Mouse (Mus musculus): ENCODE measurements around the gene Tmem163. TPM values are rescaled to one million over a fixed set of nuclear protein-coding genes. Genes with fewer than 3 reads are reported as not detected.

The Tmem163 gene
- total and polyA plus RNA-seq, 2 experiments from 2014 or later = 36.7 to 37.1 TPM

- H3K4me3 ChIP-seq (ENCODE audit: low read depth, low read length) = no peak overlapping the region
- TF ChIP-seq CTCF (IDR thresholded peaks at IDR 0.05; ENCODE audit: low read depth) = no peak
- H3K4me1 ChIP-seq (ENCODE audit: insufficient read depth) = peaks cover 9% of the 10 kb centered on the region
- no peaks in the 10 kb centered on the region for H3K36me3 ChIP-seq (ENCODE audit: insufficient read depth)
- WGBS = 60% methylated on average over 4 of the region's 4 CpGs
- no peak overlapping the region for H3K4me2 ChIP-seq (ENCODE audit: low read depth)
- no peak overlapping the region for H3K9ac ChIP-seq
- H3K9me3 ChIP-seq (ENCODE audit: low read length) = no peaks in the 10 kb centered on the region
- ATAC-seq (no peak), DNase-seq (no peak)
- 0 out of 2 replicates have a peak, but pooled peaks cover 3% of the 10 kb centered on the region for H3K27me3 ChIP-seq (ENCODE audit: insufficient read depth, low read length)
- no peak overlapping the region for H3K27ac ChIP-seq (ENCODE audit: low read depth, low read length)
Observed at GRCm38 (mm10) chr1:127541522-127541921, 137.8 kb downstream of the Tmem163 start.

DNA sequence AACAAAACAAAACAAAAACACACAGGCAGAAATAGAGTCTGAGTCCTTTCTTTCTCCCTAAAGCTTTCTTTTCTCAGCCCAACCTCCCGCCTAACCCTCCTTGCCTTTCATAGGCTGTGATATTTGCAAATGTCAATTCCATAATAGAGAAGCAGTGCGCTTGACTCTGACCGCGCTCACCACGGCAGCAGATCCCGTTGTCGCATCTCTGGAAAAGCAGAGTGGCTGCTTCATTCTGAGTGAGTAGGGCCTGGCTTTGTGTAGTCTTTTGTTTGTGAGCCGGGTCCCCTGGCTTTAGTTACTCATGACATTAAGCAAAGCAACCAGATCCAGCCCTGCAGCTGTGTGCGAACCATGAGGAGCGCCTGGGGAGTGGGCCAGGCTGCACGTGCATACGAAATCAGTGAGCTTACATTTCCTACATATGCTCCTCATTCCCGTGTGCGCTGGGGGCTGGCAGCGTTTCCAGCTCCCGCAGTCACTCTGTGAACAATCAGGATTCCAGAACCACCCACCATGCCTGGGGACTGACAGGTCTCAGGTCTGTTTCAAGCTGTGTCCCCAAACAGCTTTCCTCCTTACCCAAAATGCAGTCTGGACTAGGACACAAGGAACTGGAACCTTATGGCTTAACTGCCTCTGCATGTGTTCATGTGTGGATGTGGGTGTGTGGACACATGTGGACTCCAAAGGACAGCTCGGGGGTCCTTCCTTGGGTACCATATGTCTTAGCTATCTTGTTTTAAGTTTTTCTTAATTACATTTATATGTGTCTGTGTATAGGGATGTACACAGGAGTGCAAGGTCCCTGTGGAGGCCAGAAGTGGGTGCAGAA, 141.9 kb downstream of the Tmem163 start:
- WGBS = 5% methylated on average over 17 of the region's 17 CpGs
- H3K9me3 ChIP-seq (ENCODE audit: low read length) = no peaks in the 10 kb centered on the region
- no peak for TF ChIP-seq CTCF (IDR thresholded peaks at IDR 0.05; ENCODE audit: low read depth)
- H3K27ac ChIP-seq (ENCODE audit: low read depth, low read length) = peak overlapping the region; percentile 54; the same call in 1 of the 2 replicates
- no peaks in the 10 kb centered on the region for H3K36me3 ChIP-seq (ENCODE audit: insufficient read depth)
- DNase-seq (peak; percentile 76), ATAC-seq (peak; percentile 91)
- H3K4me3 ChIP-seq (ENCODE audit: low read depth, low read length) = peak overlapping the region; percentile 22; the same call in 1 of the 2 replicates
- H3K4me2 ChIP-seq (ENCODE audit: low read depth) = peak overlapping the region; percentile 51
- 0 out of 2 replicates have a peak overlapping the region, but pooled peaks have one; percentile 37 for H3K9ac ChIP-seq
- H3K4me1 ChIP-seq (ENCODE audit: insufficient read depth) = peaks cover 13% of the 10 kb centered on the region
- peaks cover 11% of the 10 kb centered on the region for H3K27me3 ChIP-seq (ENCODE audit: insufficient read depth, low read length)

GRCm38 (mm10) chr1:127536448-127536847, 142.9 kb downstream of the Tmem163 start:
- Histone ChIP-seq H3K27me3 (ENCODE audit: insufficient read depth, low read length) (peaks cover 11% of the 10 kb centered on the region), H3K4me3 (ENCODE audit: low read depth, low read length) (no peak overlapping the region), H3K36me3 (ENCODE audit: insufficient read depth) (no peaks in the 10 kb centered on the region), H3K4me1 (ENCODE audit: insufficient read depth) (peaks cover 13% of the 10 kb centered on the region), H3K9ac (no peak overlapping the region), H3K9me3 (ENCODE audit: low read length) (no peaks in the 10 kb centered on the region), H3K27ac (ENCODE audit: low read depth, low read length) (no peak overlapping the region), H3K4me2 (ENCODE audit: low read depth) (peak overlapping the region; percentile 51; the same call in 1 of the 2 replicates)
- no peak for TF ChIP-seq CTCF (IDR thresholded peaks at IDR 0.05; ENCODE audit: low read depth)
- ATAC-seq (no peak), DNase-seq (no peak)
- WGBS = 36% methylated on average over 5 of the region's 5 CpGs

DNA sequence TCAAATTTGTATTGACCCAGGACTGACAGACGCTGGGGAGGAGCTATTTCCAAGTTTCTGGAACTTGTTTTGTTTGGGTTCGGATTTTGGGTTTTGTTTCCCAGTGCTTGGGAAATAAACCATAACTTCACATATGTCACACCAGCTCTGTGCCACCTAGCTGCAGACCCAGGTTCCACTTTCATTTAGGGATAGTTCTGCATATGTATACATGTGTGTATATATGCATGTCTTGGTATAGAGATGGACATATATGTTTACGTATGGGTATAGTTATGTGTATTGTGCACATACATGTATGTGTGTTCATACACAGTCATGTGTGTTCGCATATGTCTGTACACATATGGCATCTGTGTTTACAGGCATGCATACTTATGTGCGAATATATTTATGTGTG, 147.6 kb downstream of the Tmem163 start:
- TF ChIP-seq CTCF (IDR thresholded peaks at IDR 0.05; ENCODE audit: low read depth) = no peak
- no peak overlapping the region for H3K27ac ChIP-seq (ENCODE audit: low read depth, low read length)
- 0 out of 2 replicates have a peak overlapping the region, but pooled peaks have one; percentile 10 for H3K4me2 ChIP-seq (ENCODE audit: low read depth)
- H3K9me3 ChIP-seq (ENCODE audit: low read length) = no peaks in the 10 kb centered on the region
- ATAC-seq = no peak
- H3K36me3 ChIP-seq (ENCODE audit: insufficient read depth) = no peaks in the 10 kb centered on the region
- H3K4me3 ChIP-seq (ENCODE audit: low read depth, low read length) = no peak overlapping the region
- no peak overlapping the region for H3K9ac ChIP-seq
- H3K4me1 ChIP-seq (ENCODE audit: insufficient read depth) = 0 out of 2 replicates have a peak, but pooled peaks cover 15% of the 10 kb centered on the region
- peaks cover 11% of the 10 kb centered on the region for H3K27me3 ChIP-seq (ENCODE audit: insufficient read depth, low read length)
- no peak for DNase-seq
- 50% methylated on average over 5 of the region's 5 CpGs for WGBS

DNA sequence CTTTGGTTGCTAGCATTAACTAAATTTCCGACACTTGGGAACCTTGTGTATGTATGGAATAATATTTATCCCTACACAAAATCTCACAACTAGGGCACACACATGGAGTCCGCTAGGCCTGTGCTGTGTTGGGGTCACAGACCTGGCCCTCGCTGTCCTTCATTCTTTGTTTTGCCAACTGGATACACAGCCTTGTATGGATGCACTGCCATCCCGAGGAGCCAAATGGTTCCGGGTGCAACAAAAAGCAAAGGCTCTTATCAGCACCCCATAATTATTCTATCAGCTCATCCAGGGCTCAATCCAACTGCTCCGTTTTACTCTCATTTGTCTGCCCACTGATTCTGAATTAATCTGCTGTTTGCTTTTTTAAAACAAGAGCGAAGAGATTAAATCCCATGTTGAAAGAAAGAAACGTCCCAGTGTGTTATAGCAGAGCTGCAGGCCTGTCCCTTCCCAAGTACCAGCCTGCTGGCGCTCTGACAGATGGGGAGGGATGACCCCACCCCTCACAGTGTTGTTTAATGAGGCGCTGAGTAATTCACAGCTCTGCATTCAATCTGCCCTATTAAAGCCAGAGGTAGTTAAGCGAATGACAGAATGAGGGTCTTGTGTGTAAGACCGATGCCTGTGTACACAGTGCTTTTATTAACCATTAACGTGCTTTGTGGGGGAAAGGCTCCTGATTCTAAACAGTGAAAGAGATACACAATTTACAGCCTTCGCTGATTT, 148.3 kb downstream of the Tmem163 start:
- H3K9ac ChIP-seq = 0 out of 2 replicates have a peak overlapping the region, but pooled peaks have one; percentile 28
- H3K4me2 ChIP-seq (ENCODE audit: low read depth) = peak overlapping the region; percentile 10; the same call in 1 of the 2 replicates
- H3K4me1 ChIP-seq (ENCODE audit: insufficient read depth) = 0 out of 2 replicates have a peak, but pooled peaks cover 9% of the 10 kb centered on the region
- H3K9me3 ChIP-seq (ENCODE audit: low read length) = no peaks in the 10 kb centered on the region
- no peaks in the 10 kb centered on the region for H3K36me3 ChIP-seq (ENCODE audit: insufficient read depth)
- peak; percentile 80 for DNase-seq
- 0 out of 2 replicates have a peak overlapping the region, but pooled peaks have one; percentile 45 for H3K27ac ChIP-seq (ENCODE audit: low read depth, low read length)
- peaks cover 11% of the 10 kb centered on the region for H3K27me3 ChIP-seq (ENCODE audit: insufficient read depth, low read length)
- peak; percentile 87 for ATAC-seq
- no peak for TF ChIP-seq CTCF (IDR thresholded peaks at IDR 0.05; ENCODE audit: low read depth)
- no peak overlapping the region for H3K4me3 ChIP-seq (ENCODE audit: low read depth, low read length)
- 13% methylated on average over 14 of the region's 14 CpGs for WGBS

- 84% methylated on average over 8 of the region's 8 CpGs for WGBS
- no peak overlapping the region for H3K9ac ChIP-seq
- no peak overlapping the region for H3K4me2 ChIP-seq (ENCODE audit: low read depth)
- H3K9me3 ChIP-seq (ENCODE audit: low read length) = no peaks in the 10 kb centered on the region
- DNase-seq (no peak), ATAC-seq (no peak)
- H3K27me3 ChIP-seq (ENCODE audit: insufficient read depth, low read length) = no peaks in the 10 kb centered on the region
- H3K36me3 ChIP-seq (ENCODE audit: insufficient read depth) = no peaks in the 10 kb centered on the region
- no peaks in the 10 kb centered on the region for H3K4me1 ChIP-seq (ENCODE audit: insufficient read depth)
- TF ChIP-seq CTCF (IDR thresholded peaks at IDR 0.05; ENCODE audit: low read depth) = no peak
- H3K4me3 ChIP-seq (ENCODE audit: low read depth, low read length) = no peak overlapping the region
- no peak overlapping the region for H3K27ac ChIP-seq (ENCODE audit: low read depth, low read length)
Observed at GRCm38 (mm10) chr1:127523364-127523763, 156.0 kb downstream of the Tmem163 start.
